Mouse (Mus musculus) bone marrow, adult 2 months (tissue): ENCODE results near the gene Gm867. TPM values are rescaled to one million over a fixed set of nuclear protein-coding genes. Genes with fewer than 3 reads are reported as not detected.

Experiments
- H3K27ac ChIP-seq: fragments of 200-500 bp; 2 replicates; pipeline ENCODE4 v1.5.1; 2012; ENCODE audit warnings: low read depth, mild to moderate bottlenecking, control low read depth, inconsistent platforms, low read length; ENCODE audit not compliant: control insufficient read depth, poor library complexity, insufficient read depth
- H3K4me1 ChIP-seq: fragments of 200-500 bp; 2 replicates; pipeline ENCODE4 v1.6.1; 2011; ENCODE audit warnings: low read length; ENCODE audit not compliant: control insufficient read depth, insufficient read depth
- H3K4me3 ChIP-seq: fragments of 200-500 bp; replicated peaks from 2 replicates; pipeline ENCODE3; 2011; ENCODE audit warnings: mild to moderate bottlenecking, low read depth, low read length, control low read depth; ENCODE audit not compliant: control insufficient read depth
- CTCF ChIP-seq: fragments of 200-500 bp; IDR thresholded peaks from 2 replicates; pipeline ENCODE4 v1.5.1; 2011; ENCODE audit warnings: low read length, control low read depth; ENCODE audit not compliant: control insufficient read depth, insufficient read depth
- POLR2A ChIP-seq: fragments of 200-500 bp; IDR thresholded peaks from 2 replicates; pipeline ENCODE4 v1.6.1; 2011; ENCODE audit warnings: low read depth, mild to moderate bottlenecking, control low read depth, low read length, borderline replicate concordance; ENCODE audit not compliant: control insufficient read depth
- WGBS: fragments of 180-500 bp; shearing (Covaris S2); methylation state at CpG from one replicate; pipeline ENCODE4 v1.1.7; 2018; 5-methylcytosine and 5-hydroxymethylcytosine counted together
- polyA plus RNA-seq: library from polyadenylated mRNA; stranded (reverse); fragments of >200 nt; gene quantifications from 2 replicates; pipeline ENCODE4 v1.2.4, GENCODE M21; 2011; ENCODE audit warnings: low replicate concordance; ENCODE audit not compliant: missing spikeins, insufficient read depth, insufficient read length

Gm867 gene
- polyA plus RNA-seq, 1 experiment: 35.4 TPM

- TF ChIP-seq POLR2A (no peak), CTCF (no peak)
- WGBS: 88% methylated on average over 5 of the region's 5 CpGs
- H3K27ac ChIP-seq: no peak overlapping the region
- H3K4me1 ChIP-seq: peaks cover 1% of the 10 kb centered on the region; the same call in 1 of the 2 replicates
- H3K4me3 ChIP-seq: no peak overlapping the region
Observed at GRCm38 (mm10) chr10:75895730-75896129, 44.7 kb downstream of the Gm867 start.

- peaks cover 1% of the 10 kb centered on the region; the same call in 1 of the 2 replicates for H3K4me1 ChIP-seq
- no peak overlapping the region for H3K4me3 ChIP-seq
- no peak overlapping the region for H3K27ac ChIP-seq
- 81% methylated on average over 6 of the region's 6 CpGs for WGBS
- TF ChIP-seq POLR2A: no peak
- no peak for TF ChIP-seq CTCF
Observed at GRCm38 (mm10) chr10:75894601-75895000, 45.9 kb downstream of the Gm867 start.

DNA sequence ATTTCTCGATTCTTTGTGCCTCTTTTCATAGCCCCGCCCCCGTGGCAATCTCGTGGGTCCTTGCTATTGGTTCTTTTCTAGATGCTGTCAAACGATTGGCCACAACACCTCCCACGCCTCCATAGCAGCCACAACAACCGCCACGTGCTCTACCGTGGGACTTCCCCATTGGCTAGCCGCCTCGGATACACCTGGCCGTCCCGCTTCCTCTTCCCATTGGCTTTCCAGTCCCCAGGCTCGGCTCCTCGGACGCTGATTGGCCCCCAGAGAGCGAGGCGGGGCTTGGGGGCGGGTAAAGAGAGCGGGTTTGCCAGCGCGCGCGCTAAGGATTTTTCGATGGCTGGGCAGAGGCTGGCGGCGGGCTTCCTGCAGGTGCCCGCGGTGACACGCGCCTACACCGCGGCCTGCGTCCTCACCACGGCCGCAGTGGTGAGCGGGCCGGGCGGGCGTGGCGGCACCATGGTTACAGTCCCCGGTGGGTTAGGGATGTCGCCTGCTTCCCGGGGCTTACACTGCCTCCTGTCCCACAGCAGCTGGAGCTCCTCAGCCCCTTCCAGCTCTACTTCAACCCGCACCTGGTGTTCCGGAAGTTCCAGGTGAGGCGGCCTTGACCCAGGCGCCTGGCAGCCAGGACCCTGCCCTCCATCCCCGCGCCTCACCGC, 47.3 kb downstream of the Gm867 start, which contains the start of gene Derl3:
Gene Derl3, plus strand, starts transcription at position 325 of the 662 bp plus-strand sequence.
- no peak for TF ChIP-seq CTCF
- no peak; the same call in 1 of the 2 replicates for TF ChIP-seq POLR2A
- Histone ChIP-seq H3K4me1 (peaks cover 1% of the 10 kb centered on the region; the same call in 1 of the 2 replicates), H3K4me3 (peak within 1 kb of the TSS; percentile 53), H3K27ac (no peak within 1 kb of the TSS; the same call in 1 of the 2 replicates)
- 2% methylated on average over 51 of the region's 51 CpGs for WGBS

DNA sequence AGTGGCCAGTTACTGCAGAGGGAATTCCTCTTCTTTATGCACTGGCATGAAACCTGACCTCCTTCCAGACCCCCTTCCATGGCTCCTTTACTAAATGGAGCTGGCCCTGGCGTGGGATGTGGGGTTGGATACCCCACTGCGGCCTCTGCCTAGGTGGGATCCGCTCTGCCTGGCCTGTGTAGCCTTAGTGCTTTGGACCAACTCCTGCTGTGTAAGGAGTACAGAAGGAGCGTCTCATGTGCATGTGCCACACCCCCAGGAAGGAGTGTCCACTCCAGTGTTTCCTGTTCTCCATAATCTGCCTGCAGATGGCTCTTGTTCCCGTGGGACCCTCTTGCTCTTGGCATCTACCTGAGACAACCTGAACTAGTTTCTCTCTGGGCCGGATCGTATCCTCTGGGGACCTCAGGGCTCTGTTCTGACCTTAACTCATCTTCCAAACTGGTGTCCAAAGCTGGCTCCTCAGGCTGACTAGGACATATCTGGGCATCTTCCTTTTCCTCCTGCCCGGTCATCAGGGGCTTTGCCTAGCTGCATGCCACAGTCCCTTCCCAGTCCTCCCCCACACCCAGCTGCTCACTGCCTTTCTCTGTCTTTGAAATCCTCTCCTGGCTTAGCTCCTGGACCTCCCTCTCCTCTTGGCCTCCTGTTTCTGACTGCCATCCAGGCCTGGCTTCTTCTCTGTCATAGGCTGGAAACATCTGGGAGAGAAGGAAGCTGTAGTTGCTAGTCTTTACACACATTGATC, 50.9 kb downstream of the Gm867 start:
- Histone ChIP-seq H3K4me3 (no peak overlapping the region), H3K4me1 (peaks cover 1% of the 10 kb centered on the region; the same call in 1 of the 2 replicates), H3K27ac (no peak overlapping the region)
- no peak for TF ChIP-seq POLR2A
- no peak for TF ChIP-seq CTCF
- WGBS: 64% methylated on average over 8 of the region's 8 CpGs

Other genes with a start within 250 kb of the Gm867 start
- 26.2 and 55.3 TPM in 2 replicates for gene Cabin1, start 176.3 kb downstream of the Gm867 start, polyA plus RNA-seq
- gene Ddt, start 167.3 kb downstream of the Gm867 start, polyA plus RNA-seq: 9.3 and 20.0 TPM in 2 replicates
- gene Gm20441, start 159.7 kb downstream of the Gm867 start, polyA plus RNA-seq: not detected in 2 replicates
- gene Gstt3, start 159.3 kb downstream of the Gm867 start, polyA plus RNA-seq: 1.6 and 4.3 TPM in 2 replicates
- 19.9 and 22.5 TPM in 2 replicates for gene Gstt1, start 142.1 kb downstream of the Gm867 start, polyA plus RNA-seq
- gene Gstt4, start 118.1 kb downstream of the Gm867 start, polyA plus RNA-seq: not detected in 2 replicates
- 18.1 and 28.1 TPM in 2 replicates for gene Gstt2, start 103.2 kb downstream of the Gm867 start, polyA plus RNA-seq
- gene Mif, start 80.4 kb downstream of the Gm867 start, polyA plus RNA-seq: 205 and 344 TPM in 2 replicates
- gene Derl3, start 47.3 kb downstream of the Gm867 start, polyA plus RNA-seq: 1.2 and 2.5 TPM in 2 replicates
- 22.7 and 33.8 TPM in 2 replicates for gene Smarcb1, start 19.1 kb downstream of the Gm867 start, polyA plus RNA-seq
- gene Chchd10, start 7.5 kb downstream of the Gm867 start, polyA plus RNA-seq: 78.1 and 103 TPM in 2 replicates
- gene Mmp11, start 4.2 kb downstream of the Gm867 start, polyA plus RNA-seq: 3.4 and 4.6 TPM in 2 replicates
- gene Vpreb3, start 2.4 kb upstream of the Gm867 start, polyA plus RNA-seq: 41.8 and 84.9 TPM in 2 replicates
- gene Gm5134, start 13.8 kb upstream of the Gm867 start, polyA plus RNA-seq: not detected in 2 replicates
- gene Zfp280b, start 92.0 kb upstream of the Gm867 start, polyA plus RNA-seq: 3.1 and 4.7 TPM in 2 replicates
- gene Slc5a4b, start 170.3 kb upstream of the Gm867 start, polyA plus RNA-seq: not detected in 2 replicates
- not detected in 2 replicates for gene Slc5a4a, start 206.8 kb upstream of the Gm867 start, polyA plus RNA-seq